Mouse (Mus musculus) heart, adult 2 months (tissue): ENCODE results near the gene Lingo2. TPM values are rescaled to one million over a fixed set of nuclear protein-coding genes. Genes with fewer than 3 reads are reported as not detected.
"Not testable (repeated sequence)": the region's sequence is repeated elsewhere in the genome, so short reads cannot be mapped to it uniquely, and the experiment has no call there.

Experiments used
- DNase-seq, 2 experiments: peaks; one replicate each; pipeline ENCODE4 v3.0.0; 2021
- H3K27ac ChIP-seq: fragments of 200-600 bp; 2 replicates; pipeline ENCODE4 v1.8.1; 2022
- H3K27me3 ChIP-seq: fragments of 200-500 bp; 2 replicates; pipeline ENCODE4 v1.6.1; 2012; ENCODE audit warnings: mild to moderate bottlenecking, low read length, inconsistent platforms, mixed read lengths; ENCODE audit not compliant: control insufficient read depth, insufficient read depth
- H3K36me3 ChIP-seq: fragments of 200-500 bp; 2 replicates; pipeline ENCODE4 v1.6.1; 2012; ENCODE audit warnings: low read length, inconsistent platforms; ENCODE audit not compliant: control insufficient read depth, insufficient read depth
- H3K4me1 ChIP-seq: fragments of 200-500 bp; 2 replicates; pipeline ENCODE4 v1.6.1; 2011; ENCODE audit warnings: low read length; ENCODE audit not compliant: control insufficient read depth, insufficient read depth
- H3K4me3 ChIP-seq: fragments of 200-600 bp; 2 replicates; pipeline ENCODE4 v1.8.1; 2022
- H3K79me2 ChIP-seq: fragments of 200-500 bp; replicated peaks from 2 replicates; pipeline ENCODE4 v1.6.1; 2012; ENCODE audit warnings: mild to moderate bottlenecking, inconsistent platforms, low read length, moderate library complexity, mixed read lengths; ENCODE audit not compliant: control insufficient read depth, insufficient read depth
- H3K9ac ChIP-seq: fragments of 200-500 bp; 2 replicates; pipeline ENCODE4 v1.6.1; 2012; ENCODE audit warnings: low read depth, mild to moderate bottlenecking, control low read depth, inconsistent platforms, low read length, mixed read lengths
- CTCF ChIP-seq: fragments of 200-600 bp; IDR thresholded peaks from 2 replicates; pipeline ENCODE4 v1.8.1; 2022; ENCODE audit warnings: antibody characterized with exemption, mild to moderate bottlenecking, moderate library complexity
- EP300 ChIP-seq: fragments of 200-500 bp; IDR thresholded peaks from 2 replicates; pipeline ENCODE4 v1.6.1; 2011; ENCODE audit warnings: low read depth, low read length, control low read depth; ENCODE audit not compliant: insufficient read depth
- POLR2A ChIP-seq: fragments of 200-500 bp; IDR thresholded peaks from 2 replicates; pipeline ENCODE4 v1.6.1; 2011; ENCODE audit warnings: mild to moderate bottlenecking, low read depth, low read length, control low read depth; ENCODE audit not compliant: insufficient read depth
- WGBS: fragments of 180-500 bp; shearing (Covaris S2); methylation state at CpG from one replicate; pipeline ENCODE4 v1.1.7; 2018; 5-methylcytosine and 5-hydroxymethylcytosine counted together
- intact Hi-C: fragments of 180-260 bp; cut with DNase I; formaldehyde crosslinking; loops from one replicate; pipeline ENCODE4 v1.15.1; 2025
- polyA plus RNA-seq: library from polyadenylated mRNA; depleted of rRNA; stranded (reverse); fragments of >200 nt; gene quantifications from 2 replicates; pipeline ENCODE4 v1.2.3, GENCODE M21; 2012
- total RNA-seq, 2 experiments: library from RNA; stranded (reverse); gene quantifications; 2 replicates each; pipeline ENCODE4 v1.2.3; 2021

Gene Lingo2
- total and polyA plus RNA-seq, 3 experiments, result not detected

DNA sequence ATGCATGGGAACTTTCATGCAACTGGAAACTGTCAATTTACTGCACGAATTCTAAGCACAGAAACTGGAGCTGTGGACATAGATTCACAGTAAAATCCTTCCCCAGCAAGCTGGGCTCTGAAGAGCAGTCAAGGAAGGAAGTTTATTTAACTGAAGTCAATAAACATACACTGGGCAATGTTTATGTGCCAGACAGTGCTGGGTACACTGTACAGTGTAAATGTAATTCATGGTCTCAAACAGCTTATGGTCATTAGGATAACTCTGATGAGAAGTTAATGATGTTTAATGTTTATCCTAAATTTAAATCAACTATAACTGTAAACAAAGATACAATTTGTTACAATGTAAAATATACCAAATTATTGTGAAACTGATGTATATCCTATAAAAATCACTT lies 1226.8 kb downstream of the Lingo2 start:
- H3K36me3 ChIP-seq, result no peaks in the 10 kb centered on the region
- H3K4me3 ChIP-seq, result no peak overlapping the region
- H3K9ac ChIP-seq, result no peak overlapping the region
- no peaks in the 10 kb centered on the region for H3K27me3 ChIP-seq
- no peak for DNase-seq
- no peak overlapping the region for H3K27ac ChIP-seq
- H3K79me2 ChIP-seq, result no peaks in the 10 kb centered on the region
- WGBS, result 27% methylated on average over 1 of the region's 1 CpGs
- TF ChIP-seq POLR2A (no peak), EP300 (no peak), CTCF (no peak)
- no peaks in the 10 kb centered on the region for H3K4me1 ChIP-seq
- intact Hi-C loops, result no loop called here

DNA sequence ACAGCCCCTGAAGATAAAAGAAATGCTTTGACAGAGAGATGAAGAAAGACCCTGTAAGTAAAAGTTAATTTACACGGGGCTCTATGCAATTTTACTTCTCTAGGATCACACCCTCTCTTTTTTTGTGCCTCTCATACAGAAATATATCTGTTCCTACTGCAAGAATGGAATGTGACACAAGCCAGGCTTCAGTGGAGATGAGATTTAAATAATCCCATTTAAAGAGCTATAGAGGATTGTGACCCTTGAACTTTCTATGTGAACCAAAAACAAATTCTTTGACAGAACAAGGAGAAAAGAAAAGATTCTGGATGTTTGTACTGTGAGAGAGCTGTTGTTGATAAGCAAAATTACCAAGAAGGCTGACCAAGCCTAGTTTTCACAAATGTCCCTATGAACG lies 1247.4 kb downstream of the Lingo2 start:
- Histone ChIP-seq H3K9ac (no peak overlapping the region), H3K27me3 (no peaks in the 10 kb centered on the region), H3K27ac (no peak overlapping the region), H3K4me1 (no peaks in the 10 kb centered on the region), H3K4me3 (no peak overlapping the region), H3K36me3 (no peaks in the 10 kb centered on the region), H3K79me2 (no peaks in the 10 kb centered on the region)
- TF ChIP-seq EP300 (no peak), POLR2A (no peak), CTCF (no peak)
- DNase-seq, result no peak
- 36% methylated on average over 2 of the region's 2 CpGs for WGBS
- intact Hi-C loops, result no loop called here

DNA sequence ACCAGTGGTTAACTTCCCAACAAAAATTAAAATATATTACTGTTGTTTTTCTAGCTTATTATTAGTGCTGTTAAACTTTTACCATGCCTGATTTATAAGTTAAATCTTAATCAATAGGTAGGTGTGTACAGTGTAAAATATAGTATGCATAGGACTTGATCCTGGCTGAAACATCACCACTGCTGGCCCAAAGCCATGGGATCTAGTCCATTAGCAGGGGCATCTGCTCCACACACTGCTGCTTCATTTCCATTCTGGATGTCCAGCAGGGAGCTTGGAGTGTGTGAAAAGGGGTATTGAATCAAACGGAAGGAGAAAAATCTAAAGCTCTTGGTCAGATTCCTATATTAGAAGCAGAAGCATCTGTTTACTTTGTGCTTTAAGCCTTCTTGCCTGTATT lies 1248.9 kb downstream of the Lingo2 start:
- Histone ChIP-seq H3K4me1 (no peaks in the 10 kb centered on the region), H3K27ac (no peak overlapping the region), H3K27me3 (no peaks in the 10 kb centered on the region), H3K79me2 (no peaks in the 10 kb centered on the region), H3K4me3 (no peak overlapping the region), H3K36me3 (no peaks in the 10 kb centered on the region), H3K9ac (no peak overlapping the region)
- TF ChIP-seq CTCF (no peak), EP300 (no peak), POLR2A (no peak)
- WGBS, result 92% methylated on average over 1 of the region's 1 CpGs
- no peak for DNase-seq
- intact Hi-C loops, result no loop called here

DNA sequence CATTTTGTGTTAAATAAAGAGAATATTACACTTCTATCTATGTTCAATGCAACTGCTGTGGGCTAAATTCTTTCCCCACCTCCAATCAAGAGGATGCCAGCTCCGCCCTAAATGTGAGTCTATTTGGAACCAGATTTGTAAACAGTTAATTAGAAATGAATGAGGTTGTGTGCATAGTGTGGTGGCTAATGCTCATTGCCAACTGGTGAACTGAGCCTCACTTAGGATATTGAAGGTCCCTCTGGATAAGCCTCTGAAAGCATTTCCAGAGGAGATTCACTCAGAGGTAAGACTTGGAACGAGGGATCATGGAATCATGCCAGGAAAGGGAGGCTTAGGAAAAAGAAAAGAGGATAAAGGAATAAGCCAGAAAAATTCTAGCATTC lies 1256.4 kb downstream of the Lingo2 start:
- no peak overlapping the region for H3K4me3 ChIP-seq
- no peaks in the 10 kb centered on the region for H3K36me3 ChIP-seq
- intact Hi-C loops, result no loop called here
- H3K79me2 ChIP-seq, result no peaks in the 10 kb centered on the region
- DNase-seq, result no peak
- no peaks in the 10 kb centered on the region for H3K4me1 ChIP-seq
- H3K27ac ChIP-seq, result no peak overlapping the region
- H3K9ac ChIP-seq, result no peak overlapping the region
- 68% methylated on average over 2 of the region's 2 CpGs for WGBS
- TF ChIP-seq CTCF (no peak), POLR2A (no peak), EP300 (no peak)
- no peaks in the 10 kb centered on the region for H3K27me3 ChIP-seq

DNA sequence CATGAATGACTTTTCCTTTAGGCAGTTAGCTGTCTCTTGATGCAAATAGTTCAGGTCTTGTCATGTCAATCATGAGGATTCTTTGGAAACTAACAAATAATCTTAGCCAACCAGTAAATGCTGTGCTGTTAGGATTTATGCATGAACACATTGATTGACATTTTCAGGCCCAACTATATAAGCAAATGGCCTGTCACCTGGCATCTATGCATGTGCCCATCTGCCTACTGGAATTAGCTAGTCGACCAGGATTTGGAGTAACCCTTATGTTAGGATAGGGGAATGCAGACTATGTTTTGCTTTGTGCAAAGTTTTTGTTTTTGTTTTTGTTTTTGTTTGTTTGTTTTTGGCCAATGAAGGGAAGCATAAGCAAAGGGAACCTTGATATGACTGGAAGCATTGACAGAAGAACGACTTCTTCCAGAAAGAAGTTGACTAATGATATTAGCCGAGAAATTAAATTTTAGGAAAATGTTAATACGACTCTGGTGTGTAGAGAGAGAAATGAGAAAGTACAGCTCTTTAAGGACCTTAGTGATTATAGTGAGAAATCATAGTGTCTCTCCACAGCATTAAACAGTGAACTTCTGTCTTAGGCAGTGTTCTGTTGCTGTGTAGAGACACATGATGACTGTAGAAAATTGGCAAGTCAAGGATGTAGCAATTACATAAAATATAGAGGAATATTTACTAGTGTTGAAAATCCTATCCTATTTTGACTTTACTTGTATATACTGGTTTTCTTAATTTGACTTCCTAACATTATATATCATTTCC lies 1257.0 kb downstream of the Lingo2 start:
- TF ChIP-seq POLR2A, result no peak
- no peak for TF ChIP-seq CTCF
- no peak for TF ChIP-seq EP300
- no peaks in the 10 kb centered on the region for H3K79me2 ChIP-seq
- intact Hi-C loops, result no loop called here
- no peak for DNase-seq
- H3K9ac ChIP-seq, result no peak overlapping the region
- no peak overlapping the region for H3K4me3 ChIP-seq
- no peaks in the 10 kb centered on the region for H3K4me1 ChIP-seq
- WGBS, result 73% methylated on average over 4 of the region's 4 CpGs
- H3K36me3 ChIP-seq, result no peaks in the 10 kb centered on the region
- no peaks in the 10 kb centered on the region for H3K27me3 ChIP-seq
- H3K27ac ChIP-seq, result no peak overlapping the region

DNA sequence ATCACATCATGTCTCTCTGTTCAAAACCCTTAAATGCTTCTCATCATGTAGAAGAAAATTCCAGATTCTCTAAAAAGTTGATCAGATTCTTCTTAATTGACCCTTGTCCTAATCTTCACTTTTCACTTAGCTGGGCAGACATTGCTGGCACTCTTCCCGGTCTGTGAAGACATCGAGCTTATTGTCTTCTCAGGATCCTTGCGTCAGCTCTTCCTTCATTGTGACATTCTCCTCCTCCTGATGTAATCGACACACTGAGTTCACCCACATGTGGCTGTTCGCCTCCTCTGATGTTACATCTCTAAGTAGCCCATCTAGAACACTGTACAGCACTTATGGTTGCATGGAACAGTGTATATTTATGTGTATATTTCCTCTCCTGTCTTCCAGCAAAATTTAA lies 1261.0 kb downstream of the Lingo2 start:
- Histone ChIP-seq H3K36me3 (no peaks in the 10 kb centered on the region), H3K27ac (no peak overlapping the region), H3K4me1 (no peaks in the 10 kb centered on the region), H3K79me2 (no peaks in the 10 kb centered on the region), H3K9ac (no peak overlapping the region), H3K27me3 (no peaks in the 10 kb centered on the region), H3K4me3 (no peak overlapping the region)
- TF ChIP-seq CTCF (no peak), POLR2A (no peak), EP300 (no peak)
- WGBS, result 57% methylated on average over 5 of the region's 5 CpGs
- DNase-seq, result no peak
- intact Hi-C loops, result no loop called here

DNA sequence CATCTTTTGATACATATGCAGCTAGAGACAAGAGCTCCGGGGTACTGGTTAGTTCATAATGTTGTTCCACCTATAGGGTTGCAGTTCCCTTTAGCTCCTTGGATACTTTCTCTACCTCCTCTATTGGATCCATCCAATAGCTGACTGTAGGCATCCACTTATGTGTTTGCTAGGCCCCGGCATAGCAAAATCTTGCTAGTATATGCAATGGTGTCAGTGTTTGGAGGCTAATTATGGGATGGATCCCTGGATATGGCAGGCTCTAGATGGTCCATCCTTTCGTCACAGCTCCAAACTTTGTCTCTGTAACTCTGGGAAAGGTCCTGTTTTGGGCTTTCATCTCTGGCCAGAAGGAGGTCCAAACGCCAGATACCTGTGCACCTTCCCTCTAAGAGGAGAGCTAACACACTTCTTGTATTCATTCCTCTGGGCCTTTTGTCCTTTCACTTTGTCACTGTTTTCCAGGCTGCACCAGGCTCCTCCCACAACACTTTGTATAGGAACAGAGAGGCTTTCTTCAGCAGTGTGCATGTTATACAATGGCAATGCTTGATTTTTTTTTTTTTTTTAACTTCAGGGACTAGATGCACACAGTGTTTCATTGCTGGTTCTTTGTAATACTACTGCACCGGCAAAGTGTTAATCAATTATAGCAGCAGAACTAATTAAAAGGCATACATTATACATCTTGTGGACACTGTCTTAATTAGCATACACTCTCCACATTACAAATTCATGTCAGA lies 1262.9 kb downstream of the Lingo2 start:
- DNase-seq, H3K9ac ChIP-seq, H3K79me2 ChIP-seq, H3K4me1 ChIP-seq, intact Hi-C loops, H3K36me3 ChIP-seq, H3K4me3 ChIP-seq, H3K27ac ChIP-seq, H3K27me3 ChIP-seq: not testable (repeated sequence)
- WGBS, result 82% methylated on average over 5 of the region's 5 CpGs
